In the genomic region with DNA sequence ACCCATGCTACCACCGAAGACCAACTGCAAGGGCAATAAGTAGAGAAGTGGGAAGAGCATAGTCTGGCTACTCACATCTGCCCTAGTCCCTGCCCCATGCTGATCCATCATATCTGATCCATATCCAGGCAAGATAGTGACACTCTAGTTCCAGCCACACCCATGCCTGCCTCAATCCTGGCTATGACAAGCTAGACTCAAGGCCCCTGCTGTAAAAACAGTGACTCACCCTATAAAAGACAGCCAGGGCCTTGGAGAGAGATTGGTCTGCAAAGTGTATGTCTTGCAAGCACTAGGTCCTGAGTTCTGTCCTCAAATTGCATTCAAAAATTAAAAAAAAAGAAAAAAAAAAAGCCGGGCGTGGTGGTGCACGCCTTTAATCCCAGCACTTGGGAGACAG, we compare ENCODE assay signal across 10 mouse cellular contexts. TPM values are rescaled to one million over a fixed set of nuclear protein-coding genes. Genes with fewer than 3 reads are reported as not detected.
"Had no signal": no experiment of that assay in that cellular context is flagged by ENCODE, and none has a peak within 500 bp of the region (broad histone marks: within the 10 kb centered on the region; RNA-seq: fewer than 3 reads in every experiment).

No protein-coding gene starts in this region.

- DNase-seq: kidney, postnatal 4 days; liver; liver, embryonic 13.5 days; liver, postnatal 0 days; lung, postnatal 14 days; thymus, adult 18-20 months; thymus, postnatal 14 days had no signal

RNA-seq across cellular contexts. Expression of a gene that starts 2.4 kb away (rescaled TPM):
- total RNA-seq: monocyte, adult 5-6 weeks; neutrophil, adult 5-6 weeks had no signal

RNA-seq across cellular contexts. Expression of a gene that starts 11.0 kb away (rescaled TPM):
- total RNA-seq: layer of hippocampus, postnatal 10 days; monocyte, adult 5-6 weeks; neutrophil, adult 5-6 weeks had no signal
